Mouse (Mus musculus) E14TG2a.4 (cell line): ENCODE measurements around the gene Tmub2.

ENCODE experiments used
- CTCF ChIP-seq: conservative IDR thresholded peaks from 2 replicates; pipeline ENCODE4 v1.5.1; 2014; ENCODE audit warnings: low read length
- NANOG ChIP-seq: IDR thresholded peaks from 2 replicates; pipeline ENCODE4 v1.6.1; 2014; ENCODE audit warnings: borderline replicate concordance, low read length, mixed read lengths

DNA sequence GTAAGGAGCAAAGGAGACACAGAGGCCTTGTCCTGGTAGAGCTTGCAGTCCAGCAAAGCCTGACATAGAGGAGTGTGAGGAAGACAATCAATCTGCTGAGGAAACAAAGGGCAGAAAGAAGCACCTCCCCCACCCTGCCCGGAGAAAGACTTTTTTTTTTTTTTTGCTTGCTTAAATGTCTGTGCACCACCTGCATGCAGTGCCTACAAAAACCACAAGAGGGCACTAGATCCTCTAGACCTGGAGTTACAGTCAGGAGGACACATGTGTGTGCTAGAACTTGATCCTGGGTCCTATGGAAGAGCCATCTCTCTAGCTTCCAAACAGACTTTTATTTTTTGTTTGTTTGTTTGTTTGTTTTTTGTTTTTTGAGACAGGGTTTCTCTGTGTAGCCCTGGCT lies 15.1 kb downstream of the Tmub2 start:
- TF ChIP-seq CTCF: peak; percentile 98
- no peak for TF ChIP-seq NANOG
